Mouse (Mus musculus): ENCODE results near the gene Gdpgp1.
A peak's percentile ranks its signal among the peaks of the same experiment; 100 is the strongest.

DNA sequence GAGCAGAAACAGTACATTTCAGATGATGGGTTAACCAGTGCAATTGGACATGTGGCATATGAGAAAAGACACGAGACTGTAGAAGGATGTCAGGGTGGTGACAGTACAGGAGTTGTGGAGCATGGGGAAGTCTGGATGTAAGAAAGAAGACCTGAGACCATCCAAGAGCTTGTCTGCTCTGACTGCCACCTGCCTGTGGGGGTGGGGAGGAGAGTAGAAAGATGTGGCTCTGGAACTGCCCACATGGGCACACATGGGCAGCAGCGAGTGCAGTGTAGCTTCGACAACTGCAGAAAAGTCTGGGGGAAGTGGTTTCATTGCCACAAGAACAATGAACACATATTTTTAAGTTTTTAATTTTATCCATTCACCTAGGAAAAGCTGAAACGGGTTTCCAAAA lies 35.3 kb upstream of the Gdpgp1 start:
- no peak for TF ChIP-seq EP300 (IDR thresholded peaks at IDR 0.05; ENCODE audit: low read depth)
- TF ChIP-seq CTCF (IDR thresholded peaks at IDR 0.05; ENCODE audit: low read depth) = peak; percentile 39

Data from liver, postnatal 0 days (tissue).